26 mouse cellular contexts compared by ENCODE assay signal in genomic region chrX:52281103-52281900, GRCm38 (mm10).
"Had no signal": no experiment of that assay in that cellular context is flagged by ENCODE, and none has a peak within 500 bp of the region (broad histone marks: within the 10 kb centered on the region; RNA-seq: fewer than 3 reads in every experiment).

No protein-coding gene starts in this region.

- H3K36me3 ChIP-seq: heart, embryonic 10.5 days; heart, embryonic 12.5 days; hindbrain, embryonic 10.5 days; hindbrain, embryonic 12.5 days; intestine, embryonic 15.5 days; limb, embryonic 12.5 days; liver, embryonic 13.5 days had no signal

- H3K27me3 ChIP-seq: heart, embryonic 12.5 days; hindbrain, embryonic 12.5 days; intestine, embryonic 15.5 days; liver, embryonic 13.5 days had no signal

- H3K27ac ChIP-seq: gastrocnemius, adult 2 months; heart, embryonic 10.5 days; hindbrain, embryonic 10.5 days; hindbrain, embryonic 12.5 days; hindbrain, embryonic 14.5 days; intestine, embryonic 15.5 days; kidney, postnatal 0 days; limb, embryonic 12.5 days; liver, embryonic 13.5 days had no signal

- H3K4me3 ChIP-seq: gastrocnemius, adult 2 months; heart, embryonic 10.5 days; heart, embryonic 12.5 days; hindbrain, embryonic 10.5 days; hindbrain, embryonic 12.5 days; intestine, embryonic 15.5 days; limb, embryonic 12.5 days; liver, embryonic 13.5 days had no signal

- H3K9ac ChIP-seq: heart, embryonic 12.5 days; hindbrain, embryonic 12.5 days; hindbrain, embryonic 14.5 days; intestine, embryonic 15.5 days; limb, embryonic 12.5 days; liver, embryonic 13.5 days had no signal

- ATAC-seq: hindbrain, embryonic 16.5 days; inflammation-experienced regulatory T-cells, adult 6 months; intestine, embryonic 15.5 days; intestine, postnatal 0 days had no signal

- H3K4me2 ChIP-seq: heart, embryonic 12.5 days; hindbrain, embryonic 12.5 days; hindbrain, embryonic 14.5 days; intestine, embryonic 15.5 days; limb, embryonic 12.5 days; liver, embryonic 11.5 days; liver, embryonic 13.5 days had no signal

- H3K9me3 ChIP-seq: heart, embryonic 10.5 days; heart, embryonic 12.5 days; hindbrain, embryonic 10.5 days; hindbrain, embryonic 12.5 days; intestine, embryonic 15.5 days; limb, embryonic 12.5 days; liver, embryonic 13.5 days had no signal

- DNase-seq: gastrocnemius, adult 2 months; gastrocnemius, postnatal 10 days; gastrocnemius, postnatal 25 days; heart, adult 18-20 months; heart, postnatal 10 days; heart, postnatal 4 days; kidney, adult 18-20 months; kidney, adult 8-10 months; kidney, postnatal 14 days; layer of hippocampus, adult 9-11 months; layer of hippocampus, postnatal 36 days; left cerebral cortex, postnatal 4 days; liver; liver, embryonic 13.5 days had no signal

- H3K4me1 ChIP-seq: hindbrain, embryonic 10.5 days; hindbrain, embryonic 12.5 days; intestine, embryonic 15.5 days; limb, embryonic 12.5 days; liver, embryonic 13.5 days had no signal
